Mouse (Mus musculus) myocyte (in vitro differentiated cells): Measurements from ENCODE around the gene Asb17.

ENCODE experiments used
- CEBPB ChIP-seq: IDR thresholded peaks from 2 replicates; pipeline ENCODE4 v1.6.1; 2011; ENCODE audit warnings: mild to moderate bottlenecking, moderate library complexity; ENCODE audit not compliant: poor library complexity, insufficient read depth, severe bottlenecking
- MAX ChIP-seq: IDR thresholded peaks from one replicate; pipeline ENCODE4 v1.6.1; 2011; ENCODE audit warnings: low read depth, mild to moderate bottlenecking, control low read depth
- MYOD1 ChIP-seq, 3 experiments: IDR thresholded peaks; one replicate each; pipeline ENCODE4 v1.6.1; 2011; ENCODE audit warnings: control low read depth in 2 of 3, low read depth in 2 of 3, mild to moderate bottlenecking in 2 of 3, moderate library complexity in 1 of 3; ENCODE audit not compliant: insufficient read length in 2 of 3, control insufficient read depth in 1 of 3
- MYOG ChIP-seq, 3 experiments: IDR thresholded peaks; one replicate each; pipeline ENCODE4 v1.6.1; 2011; ENCODE audit warnings: control low read depth in 2 of 3, low read depth in 2 of 3, mild to moderate bottlenecking in 2 of 3; ENCODE audit not compliant: insufficient read length in 2 of 3, control insufficient read depth in 1 of 3, insufficient read depth in 1 of 3
- POLR2A ChIP-seq: IDR thresholded peaks from one replicate; pipeline ENCODE4 v1.6.1; 2011; ENCODE audit warnings: low read depth, mild to moderate bottlenecking, control low read depth, moderate library complexity; ENCODE audit not compliant: insufficient read length
- POLR2AphosphoS2 ChIP-seq: IDR thresholded peaks from one replicate; pipeline ENCODE4 v1.6.1; 2011; ENCODE audit warnings: low read depth, control low read depth; ENCODE audit not compliant: insufficient read length
- SRF ChIP-seq: IDR thresholded peaks from one replicate; pipeline ENCODE4 v1.6.1; 2011; ENCODE audit warnings: low read depth; ENCODE audit not compliant: control insufficient read depth, insufficient read length
- TCF12 ChIP-seq: IDR thresholded peaks from one replicate; pipeline ENCODE4 v1.6.1; 2011; ENCODE audit warnings: mild to moderate bottlenecking, control low read depth; ENCODE audit not compliant: poor library complexity, insufficient read depth, severe bottlenecking
- USF1 ChIP-seq: IDR thresholded peaks from one replicate; pipeline ENCODE4 v1.6.1; 2011; ENCODE audit warnings: low read depth, mild to moderate bottlenecking, control low read depth, moderate library complexity

- TF ChIP-seq POLR2A (no peak), TCF12 (no peak), MYOD1 (IDR thresholded peaks at IDR 0.05; ENCODE audit: control insufficient read depth in 1 of 3, insufficient read length in 2 of 3, low read depth in 2 of 3) (no peak), POLR2AphosphoS2 (no peak), USF1 (no peak), MAX (no peak), SRF (no peak), CEBPB (no peak), MYOG (IDR thresholded peaks at IDR 0.05; ENCODE audit: control insufficient read depth in 1 of 3, insufficient read depth in 1 of 3, insufficient read length in 2 of 3, low read depth in 2 of 3) (no peak)
Measured at GRCm38 (mm10) chr3:153826616-153827015, 17.4 kb upstream of the Asb17 start.
